Mouse (Mus musculus): ENCODE results near the gene Patz1. TPM values are rescaled to one million over a fixed set of nuclear protein-coding genes. Genes with fewer than 3 reads are reported as not detected.

The Patz1 gene
- total RNA-seq, 4 experiments from 2014 or later: 21.3 to 33.6 (median 25.4) TPM

GRCm38 (mm10) chr11:3292062-3292421 is 3.4 kb downstream of the Patz1 start:
- peak; percentile 26 for DNase-seq (ENCODE audit: low spot score)

- no peak for DNase-seq (ENCODE audit: low spot score)
Observed at GRCm38 (mm10) chr11:3292711-3293249, 4.1 kb downstream of the Patz1 start.

- DNase-seq (ENCODE audit: low spot score): no peak
Observed at GRCm38 (mm10) chr11:3293361-3293760, 4.7 kb downstream of the Patz1 start.

GRCm38 (mm10) chr11:3294641-3295040 is 6.0 kb downstream of the Patz1 start:
- no peak for DNase-seq (ENCODE audit: low spot score)

GRCm38 (mm10) chr11:3296056-3296455 is 7.4 kb downstream of the Patz1 start:
- DNase-seq (ENCODE audit: low spot score): no peak

GRCm38 (mm10) chr11:3297871-3298812 is 9.5 kb downstream of the Patz1 start:
- no peak for DNase-seq (ENCODE audit: low spot score)

GRCm38 (mm10) chr11:3298813-3299185 is 10.1 kb downstream of the Patz1 start:
- no peak for DNase-seq (ENCODE audit: low spot score)

- no peak for DNase-seq (ENCODE audit: low spot score)
Observed at GRCm38 (mm10) chr11:3301075-3301474, 12.4 kb downstream of the Patz1 start.

- DNase-seq (ENCODE audit: low spot score): no peak
Observed at GRCm38 (mm10) chr11:3302385-3302784, 13.7 kb downstream of the Patz1 start.

- no peak for DNase-seq (ENCODE audit: low spot score)
Observed at GRCm38 (mm10) chr11:3302792-3303191, 14.1 kb downstream of the Patz1 start.

- DNase-seq (ENCODE audit: low spot score): no peak
Observed at GRCm38 (mm10) chr11:3305821-3306220, 17.1 kb downstream of the Patz1 start.

- DNase-seq (ENCODE audit: low spot score): no peak
Observed at GRCm38 (mm10) chr11:3307875-3308274, 19.2 kb downstream of the Patz1 start.

- no peak for DNase-seq (ENCODE audit: low spot score)
Observed at GRCm38 (mm10) chr11:3309884-3310283, 21.2 kb downstream of the Patz1 start.

- DNase-seq (ENCODE audit: low spot score): no peak
Observed at GRCm38 (mm10) chr11:3310789-3311585, 22.3 kb downstream of the Patz1 start.

GRCm38 (mm10) chr11:3311586-3312347 is 23.1 kb downstream of the Patz1 start:
- no peak for DNase-seq (ENCODE audit: low spot score)

- no peak for DNase-seq (ENCODE audit: low spot score)
Observed at GRCm38 (mm10) chr11:3313294-3313693, 24.6 kb downstream of the Patz1 start.

- DNase-seq (ENCODE audit: low spot score): peak; percentile 18
Observed at GRCm38 (mm10) chr11:3314148-3314547, 25.5 kb downstream of the Patz1 start.

- no peak for DNase-seq (ENCODE audit: low spot score)
Observed at GRCm38 (mm10) chr11:3318286-3318685, 29.6 kb downstream of the Patz1 start.

- no peak for DNase-seq (ENCODE audit: low spot score)
Observed at GRCm38 (mm10) chr11:3328271-3328670, 39.6 kb downstream of the Patz1 start.

- no peak for DNase-seq (ENCODE audit: low spot score)
Observed at GRCm38 (mm10) chr11:3328806-3329775, 40.4 kb downstream of the Patz1 start.

Data from heart, adult 8-10 months (tissue).